Mouse (Mus musculus): ENCODE measurements at regions not wholly inside any gene's neighbourhood (a gene's known extent, or its start where the extent isn't known, plus 50 kb on each side); places are given as distances from the start of the nearest gene placed in this dataset.

GRCm38 (mm10) chr9:14175041-14175881 is 99.6 kb upstream of the Sesn3 start:
- DNase-seq = peak; percentile 19

GRCm38 (mm10) chr9:14179777-14180176 is 95.1 kb upstream of the Sesn3 start:
- DNase-seq = no peak

- DNase-seq = no peak
Measured at GRCm38 (mm10) chr9:14184261-14184660, 90.6 kb upstream of the Sesn3 start.

- DNase-seq = no peak
Measured at GRCm38 (mm10) chr9:14185681-14186080, 89.2 kb upstream of the Sesn3 start.

- no peak for DNase-seq
Measured at GRCm38 (mm10) chr9:14187753-14188152, 87.1 kb upstream of the Sesn3 start.

GRCm38 (mm10) chr9:14188504-14188903 is 86.4 kb upstream of the Sesn3 start:
- no peak for DNase-seq

GRCm38 (mm10) chr9:14190660-14191059 is 84.2 kb upstream of the Sesn3 start:
- DNase-seq = no peak

- DNase-seq = no peak
Measured at GRCm38 (mm10) chr9:14194748-14195147, 80.1 kb upstream of the Sesn3 start.

- DNase-seq = no peak
Measured at GRCm38 (mm10) chr9:14199116-14199515, 75.8 kb upstream of the Sesn3 start.

GRCm38 (mm10) chr9:14199983-14200700 is 74.7 kb upstream of the Sesn3 start:
- no peak for DNase-seq

- no peak for DNase-seq
Measured at GRCm38 (mm10) chr9:14200852-14201251, 74.0 kb upstream of the Sesn3 start.

- no peak for DNase-seq
Measured at GRCm38 (mm10) chr9:14202551-14203306, 72.1 kb upstream of the Sesn3 start.

GRCm38 (mm10) chr9:14203307-14203695 is 71.6 kb upstream of the Sesn3 start:
- DNase-seq = no peak

GRCm38 (mm10) chr9:14203768-14204416 is 71.0 kb upstream of the Sesn3 start:
- no peak for DNase-seq

GRCm38 (mm10) chr9:14204817-14205216 is 70.0 kb upstream of the Sesn3 start:
- no peak for DNase-seq

- no peak for DNase-seq
Measured at GRCm38 (mm10) chr9:14206838-14207560, 67.9 kb upstream of the Sesn3 start.

GRCm38 (mm10) chr9:14207561-14207936 is 67.3 kb upstream of the Sesn3 start:
- DNase-seq = no peak

- no peak for DNase-seq
Measured at GRCm38 (mm10) chr9:14213283-14213682, 61.6 kb upstream of the Sesn3 start.

- no peak for DNase-seq
Measured at GRCm38 (mm10) chr9:14215171-14215782, 59.6 kb upstream of the Sesn3 start.

GRCm38 (mm10) chr9:14215961-14216360 is 58.9 kb upstream of the Sesn3 start:
- no peak for DNase-seq

- DNase-seq = no peak
Measured at GRCm38 (mm10) chr9:14222936-14223335, 51.9 kb upstream of the Sesn3 start.

Measured in gastrocnemius, postnatal 25 days (tissue).